Mouse (Mus musculus) cerebellum, adult 9-11 months (tissue): ENCODE results near the gene Olfr889.
"Not testable (repeated sequence)": the region's sequence is repeated elsewhere in the genome, so short reads cannot be mapped to it uniquely, and the experiment has no call there.

Experiments used
- DNase-seq: peaks from one replicate; pipeline ENCODE4 v3.0.0; 2022

Gene Olfr889

GRCm38 (mm10) chr9:38114898-38115297 is at the start of gene Olfr889:
TSS of gene Olfr889 (plus strand) at chr9:38115198.
- DNase-seq = no peak

- no peak for DNase-seq
These were observed 31.2 kb upstream of the Olfr889 start, which contains the start of gene Olfr887 for GRCm38 (mm10) chr9:38083772-38084171. TSS of gene Olfr887 (plus strand) at chr9:38084072.

GRCm38 (mm10) chr9:38107828-38108227 is 7.2 kb upstream of the Olfr889 start, which contains the start of gene Olfr888:
TSS of gene Olfr888 (plus strand) at chr9:38108128.
- DNase-seq = no peak

GRCm38 (mm10) chr9:38142217-38142616 is 27.2 kb downstream of the Olfr889 start, which contains the start of gene Olfr890:
TSS of gene Olfr890 (plus strand) at chr9:38142517.
- no peak for DNase-seq

- DNase-seq = not testable (repeated sequence)
These were observed 53.3 kb downstream of the Olfr889 start for GRCm38 (mm10) chr9:38168341-38168740.
